Mouse (Mus musculus) C2C12 (cell line): ENCODE results near the gene Slc24a3. TPM values are rescaled to one million over a fixed set of nuclear protein-coding genes. Genes with fewer than 3 reads are reported as not detected.

Experiments used
- H3K27me3 ChIP-seq: one replicate; pipeline ENCODE4 v1.6.1; 2011; ENCODE audit not compliant: control insufficient read depth, insufficient read depth, insufficient read length
- H3K36me3 ChIP-seq: one replicate; pipeline ENCODE4 v1.6.1; 2011; ENCODE audit not compliant: control insufficient read depth, insufficient read depth
- H3K4me3 ChIP-seq: one replicate; pipeline ENCODE4 v1.5.1; 2011; ENCODE audit warnings: mild to moderate bottlenecking, control low read depth; ENCODE audit not compliant: poor library complexity, insufficient read depth, severe bottlenecking
- H3K79me2 ChIP-seq: one replicate; pipeline ENCODE4 v1.6.1; 2011; ENCODE audit not compliant: control insufficient read depth, insufficient read depth
- H3K79me3 ChIP-seq: one replicate; pipeline ENCODE4 v1.6.1; 2011; ENCODE audit warnings: low read depth, control low read depth
- H3ac ChIP-seq: one replicate; pipeline ENCODE3; 2011; ENCODE audit warnings: low read depth; ENCODE audit not compliant: control insufficient read depth, insufficient read length
- CEBPB ChIP-seq: IDR thresholded peaks from one replicate; pipeline ENCODE4 v1.6.1; 2011; ENCODE audit warnings: low read depth, mild to moderate bottlenecking, control low read depth, moderate library complexity
- CTCF ChIP-seq: IDR thresholded peaks from one replicate; pipeline ENCODE4 v1.5.1; 2011; ENCODE audit not compliant: control insufficient read depth, insufficient read depth, insufficient read length
- FOSL1 ChIP-seq: IDR thresholded peaks from one replicate; pipeline ENCODE4 v1.8.0; 2011; ENCODE audit warnings: mild to moderate bottlenecking, low read length; ENCODE audit not compliant: poor library complexity, insufficient read depth, severe bottlenecking
- MAX ChIP-seq: IDR thresholded peaks from one replicate; pipeline ENCODE4 v1.6.1; 2011; ENCODE audit warnings: mild to moderate bottlenecking, control low read depth
- MYOD1 ChIP-seq: IDR thresholded peaks from one replicate; pipeline ENCODE4 v1.6.1; 2011; ENCODE audit warnings: low read depth; ENCODE audit not compliant: control insufficient read depth, insufficient read length
- MYOG ChIP-seq: IDR thresholded peaks from one replicate; pipeline ENCODE4 v1.6.1; 2011; ENCODE audit not compliant: control insufficient read depth, insufficient read length; ENCODE audit errors: extremely low read depth
- USF1 ChIP-seq: IDR thresholded peaks from one replicate; pipeline ENCODE4 v1.6.1; 2011; ENCODE audit warnings: low read depth, mild to moderate bottlenecking, control low read depth, moderate library complexity
- polyA plus RNA-seq: library from polyadenylated mRNA; unstranded; fragments of >200 nt; fragmentation: generic; extraction: Trizol; gene quantifications from one replicate; pipeline ENCODE4 v1.2.1, GENCODE M21; 2012; ENCODE audit warnings: missing spikeins

Slc24a3 gene
- polyA plus RNA-seq, 1 experiment = 0.35 TPM

DNA sequence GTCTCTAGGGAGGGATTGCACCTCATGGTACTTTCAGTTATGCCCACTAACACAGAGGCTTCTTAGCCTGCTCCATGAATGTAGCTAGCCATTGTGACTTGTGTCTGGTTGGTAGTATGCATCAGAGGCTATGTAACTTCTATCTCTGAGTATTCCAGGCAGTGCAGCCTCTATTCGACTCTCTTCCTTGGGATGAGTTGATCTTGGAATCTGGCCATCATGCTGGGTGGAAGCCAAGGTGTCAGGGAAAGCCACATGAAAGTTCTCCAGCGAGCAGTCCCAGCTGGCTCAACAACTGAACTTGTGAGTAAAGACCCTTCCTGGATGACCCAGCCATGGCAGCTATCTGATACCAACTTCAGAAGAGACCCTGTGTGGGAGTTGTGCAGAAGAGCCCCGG, 89.8 kb downstream of the Slc24a3 start:
- no peaks in the 10 kb centered on the region for H3K27me3 ChIP-seq
- TF ChIP-seq FOSL1 (no peak), CEBPB (no peak), MAX (no peak), MYOD1 (no peak), MYOG (no peak), USF1 (no peak), CTCF (no peak)
- no peak overlapping the region for H3K4me3 ChIP-seq
- no peaks in the 10 kb centered on the region for H3K79me3 ChIP-seq
- no peaks in the 10 kb centered on the region for H3K36me3 ChIP-seq
- no peaks in the 10 kb centered on the region for H3K79me2 ChIP-seq
- no peak overlapping the region for H3ac ChIP-seq

GRCm38 (mm10) chr2:145257855-145258254, 90.3 kb downstream of the Slc24a3 start:
- Histone ChIP-seq H3K79me3 (no peaks in the 10 kb centered on the region), H3K27me3 (no peaks in the 10 kb centered on the region), H3K79me2 (no peaks in the 10 kb centered on the region), H3ac (no peak overlapping the region), H3K36me3 (no peaks in the 10 kb centered on the region), H3K4me3 (no peak overlapping the region)
- TF ChIP-seq FOSL1 = no peak
- TF ChIP-seq CTCF = no peak

GRCm38 (mm10) chr2:145260574-145260973, 93.0 kb downstream of the Slc24a3 start:
- no peaks in the 10 kb centered on the region for H3K79me3 ChIP-seq
- TF ChIP-seq MAX = no peak
- no peak for TF ChIP-seq MYOD1
- no peak for TF ChIP-seq MYOG
- no peak for TF ChIP-seq CTCF
- TF ChIP-seq USF1 = no peak
- TF ChIP-seq CEBPB = no peak
- TF ChIP-seq FOSL1 = no peak
- H3K27me3 ChIP-seq = no peaks in the 10 kb centered on the region
- H3K4me3 ChIP-seq = no peak overlapping the region
- H3ac ChIP-seq = no peak overlapping the region
- H3K79me2 ChIP-seq = no peaks in the 10 kb centered on the region
- no peaks in the 10 kb centered on the region for H3K36me3 ChIP-seq

DNA sequence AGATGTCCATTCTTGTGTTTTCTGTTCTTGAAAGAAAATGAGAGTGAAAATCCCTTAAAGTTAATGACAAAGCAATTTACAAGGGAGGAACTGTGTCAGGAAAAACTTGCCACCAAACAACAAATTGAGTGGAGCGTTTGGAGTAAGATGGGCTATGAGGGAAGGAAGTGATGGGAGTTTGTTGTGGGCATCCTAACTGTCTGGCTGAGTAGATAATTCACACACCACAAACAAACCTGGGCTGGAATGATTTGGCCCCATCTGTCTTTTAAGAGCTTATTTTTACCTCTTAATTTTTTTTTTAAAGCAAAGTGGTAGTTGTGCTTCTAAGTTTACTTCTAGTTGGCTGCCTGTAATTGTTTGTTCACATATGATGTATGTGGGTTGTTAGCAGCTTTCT, 94.6 kb downstream of the Slc24a3 start:
- Histone ChIP-seq H3K27me3 (no peaks in the 10 kb centered on the region), H3K4me3 (no peak overlapping the region), H3K79me3 (no peaks in the 10 kb centered on the region), H3K79me2 (no peaks in the 10 kb centered on the region), H3K36me3 (no peaks in the 10 kb centered on the region), H3ac (no peak overlapping the region)
- TF ChIP-seq MAX (no peak), MYOD1 (no peak), FOSL1 (no peak), MYOG (no peak), USF1 (no peak)

DNA sequence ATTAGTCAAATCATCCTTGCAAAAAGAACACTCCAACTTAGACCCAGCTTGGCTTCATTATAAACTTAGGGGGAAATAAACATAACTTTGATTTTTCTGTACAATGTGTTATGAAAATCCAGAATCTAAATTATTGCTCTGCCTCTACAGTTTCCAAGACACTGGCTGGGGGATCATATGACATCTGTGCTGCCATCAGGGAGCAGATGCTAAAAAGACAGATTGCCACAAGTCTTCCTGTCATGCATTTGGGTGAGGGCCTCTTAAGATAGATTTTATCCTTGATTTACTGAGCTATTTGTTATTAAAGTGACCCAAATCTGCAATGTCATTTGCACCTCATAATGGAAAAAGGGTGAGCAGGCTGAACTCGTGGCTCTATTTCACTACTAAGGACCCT, 99.2 kb downstream of the Slc24a3 start:
- H3K36me3 ChIP-seq = no peaks in the 10 kb centered on the region
- H3K79me3 ChIP-seq = no peaks in the 10 kb centered on the region
- H3ac ChIP-seq = no peak overlapping the region
- H3K27me3 ChIP-seq = no peaks in the 10 kb centered on the region
- H3K4me3 ChIP-seq = no peak overlapping the region
- TF ChIP-seq CEBPB (no peak), FOSL1 (no peak), MYOG (no peak), CTCF (no peak), USF1 (no peak), MAX (no peak), MYOD1 (no peak)
- H3K79me2 ChIP-seq = no peaks in the 10 kb centered on the region

DNA sequence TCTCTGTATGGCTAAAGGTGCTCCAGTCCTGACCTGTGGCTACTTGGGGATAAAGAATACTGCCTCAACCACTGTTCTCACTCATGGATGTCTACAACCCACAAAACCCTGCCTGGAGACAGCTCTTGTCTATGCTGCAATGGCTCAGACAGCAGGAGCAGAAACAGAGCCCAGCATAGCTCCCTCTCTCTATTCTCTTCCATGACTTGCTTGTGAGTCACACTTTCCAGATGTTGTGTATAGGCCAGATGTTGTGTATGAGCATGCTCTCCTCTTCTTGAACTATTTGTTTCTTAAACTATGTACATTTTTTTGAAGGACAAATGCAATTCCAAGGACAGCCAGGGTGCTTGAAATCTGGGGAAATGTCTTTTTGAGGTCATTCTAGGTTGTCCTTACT, 101.4 kb downstream of the Slc24a3 start:
- H3K27me3 ChIP-seq = no peaks in the 10 kb centered on the region
- H3ac ChIP-seq = no peak overlapping the region
- no peak for TF ChIP-seq CTCF
- TF ChIP-seq USF1 = no peak
- no peak for TF ChIP-seq FOSL1
- TF ChIP-seq MYOD1 = no peak
- no peak for TF ChIP-seq MAX
- no peak for TF ChIP-seq MYOG
- TF ChIP-seq CEBPB = no peak
- no peaks in the 10 kb centered on the region for H3K79me3 ChIP-seq
- no peaks in the 10 kb centered on the region for H3K36me3 ChIP-seq
- H3K79me2 ChIP-seq = no peaks in the 10 kb centered on the region
- no peak overlapping the region for H3K4me3 ChIP-seq
